Mouse (Mus musculus) cerebral cortex, adult 2 months (tissue): Measurements from ENCODE around the gene Spry1.

Experiments
- WGBS: fragments of 180-500 bp; shearing (Covaris S2); methylation state at CpG from one replicate; pipeline ENCODE4 v1.1.7; 2018; 5-methylcytosine and 5-hydroxymethylcytosine counted together

The Spry1 gene

GRCm38 (mm10) chr3:37672266-37673040 lies 32.7 kb downstream of the Spry1 start:
- 57% methylated on average over 15 of the region's 15 CpGs for WGBS

GRCm38 (mm10) chr3:37673513-37674261 lies 33.9 kb downstream of the Spry1 start:
- 80% methylated on average over 13 of the region's 13 CpGs for WGBS

GRCm38 (mm10) chr3:37675056-37675525 lies 35.3 kb downstream of the Spry1 start:
- 93% methylated on average over 11 of the region's 11 CpGs for WGBS

GRCm38 (mm10) chr3:37676291-37676690 lies 36.5 kb downstream of the Spry1 start:
- WGBS: 73% methylated on average over 8 of the region's 8 CpGs

GRCm38 (mm10) chr3:37686219-37686618 lies 46.5 kb downstream of the Spry1 start:
- WGBS: 71% methylated on average over 7 of the region's 7 CpGs

- WGBS: 41% methylated on average over 6 of the region's 6 CpGs
These were observed 47.0 kb downstream of the Spry1 start for GRCm38 (mm10) chr3:37686751-37687150.

- 32% methylated on average over 28 of the region's 28 CpGs for WGBS
These were observed 47.6 kb downstream of the Spry1 start for GRCm38 (mm10) chr3:37687158-37687980.

- 79% methylated on average over 4 of the region's 4 CpGs for WGBS
These were observed 53.2 kb downstream of the Spry1 start for GRCm38 (mm10) chr3:37692945-37693344.

GRCm38 (mm10) chr3:37693552-37693951 lies 53.8 kb downstream of the Spry1 start:
- 80% methylated on average over 8 of the region's 8 CpGs for WGBS
